Mouse (Mus musculus): ENCODE data around the gene Prkce. TPM values are rescaled to one million over a fixed set of nuclear protein-coding genes. Genes with fewer than 3 reads are reported as not detected.

The Prkce gene
- total RNA-seq, 4 experiments from 2014 or later = 11.4 to 14.5 (median 13.2) TPM

DNA sequence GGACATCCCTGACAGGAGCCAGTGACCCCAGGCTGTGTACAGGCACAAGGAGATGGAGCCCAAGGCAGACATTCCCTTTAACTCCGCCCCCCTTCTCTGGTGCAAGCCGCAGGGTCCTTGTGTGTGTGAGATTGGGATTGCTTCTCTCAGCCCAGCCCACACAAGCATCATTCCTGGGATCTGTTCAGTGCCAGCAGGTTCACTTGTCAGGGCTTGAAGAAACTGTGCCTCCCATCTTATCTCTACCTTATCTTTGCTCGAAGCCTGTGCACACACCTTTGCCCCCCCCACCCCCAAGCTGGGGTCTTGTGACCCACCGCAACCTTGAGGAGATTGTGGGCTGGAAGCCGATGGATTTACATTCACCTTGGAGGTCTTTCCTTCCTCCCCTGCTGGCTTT, 508.8 kb downstream of the Prkce start:
- DNase-seq (ENCODE audit: low spot score in 2 of 2) = no peak

DNA sequence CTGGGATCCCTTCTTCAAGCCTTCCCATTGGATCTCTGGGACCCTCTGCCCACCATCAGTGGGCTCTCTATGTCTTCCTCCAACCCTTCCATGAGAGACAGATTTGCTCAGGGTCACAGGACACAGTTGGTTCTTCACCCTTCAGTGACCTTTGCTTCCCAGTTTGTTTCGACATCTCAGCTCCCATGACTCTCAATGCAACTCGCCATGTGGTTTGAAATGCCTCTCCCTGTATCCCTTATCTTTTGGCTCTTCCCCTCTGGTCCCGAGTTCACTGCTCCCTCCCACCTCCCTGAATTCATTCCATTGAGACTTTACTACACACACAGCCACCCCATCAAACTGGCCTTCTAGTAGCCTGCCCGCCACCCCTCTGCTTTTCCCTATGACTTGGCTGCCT, 509.3 kb downstream of the Prkce start:
- no peak for DNase-seq (ENCODE audit: low spot score in 2 of 2)

DNA sequence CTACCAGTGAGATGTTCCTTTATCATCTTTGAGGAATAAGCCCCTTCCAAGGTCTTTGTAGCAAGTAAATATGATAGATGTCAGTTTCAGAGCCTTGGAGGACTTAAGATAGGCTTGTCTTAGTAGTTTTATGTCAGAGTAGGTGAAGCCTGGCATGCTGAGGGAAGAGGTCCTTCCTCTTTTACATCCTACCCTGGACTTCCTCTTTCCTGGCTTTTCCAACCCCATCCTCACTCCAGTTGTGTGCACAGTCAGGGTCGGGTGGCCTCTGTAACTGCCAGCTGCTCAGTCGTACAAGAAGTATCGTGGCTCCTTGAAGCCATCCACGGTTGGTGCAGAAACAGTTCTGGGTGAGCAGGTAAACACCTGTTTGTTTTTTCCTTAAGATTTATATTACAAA, 517.7 kb downstream of the Prkce start:
- DNase-seq (ENCODE audit: low spot score in 2 of 2) = no peak

- DNase-seq (ENCODE audit: low spot score in 2 of 2) = no peak
Measured at GRCm38 (mm10) chr17:86687021-86687420, 519.4 kb downstream of the Prkce start.

- no peak for DNase-seq (ENCODE audit: low spot score in 2 of 2)
Measured at GRCm38 (mm10) chr17:86690871-86691390, 523.3 kb downstream of the Prkce start.

DNA sequence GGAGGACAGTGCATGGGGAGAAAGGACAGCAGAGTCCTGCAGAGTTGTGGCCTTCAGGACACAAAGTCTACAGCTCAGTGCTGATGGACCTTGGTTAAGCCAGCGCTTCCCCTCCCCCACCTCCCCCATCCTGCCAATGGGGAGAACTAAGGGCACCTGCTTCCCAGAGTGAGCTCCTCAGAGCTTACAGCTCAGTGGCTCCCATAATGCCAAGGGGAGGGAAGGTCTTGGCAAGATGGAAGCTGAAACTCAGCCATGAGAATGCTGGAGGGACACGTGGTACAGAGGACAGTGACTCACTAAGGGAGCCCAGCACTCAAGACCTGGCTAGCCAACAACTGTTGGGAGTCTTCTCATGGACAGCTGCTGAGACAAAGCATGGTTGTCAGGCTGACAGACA, 530.2 kb downstream of the Prkce start:
- peak in 1 of 2 experiments; percentile 3 for DNase-seq (ENCODE audit: low spot score in 2 of 2)

DNA sequence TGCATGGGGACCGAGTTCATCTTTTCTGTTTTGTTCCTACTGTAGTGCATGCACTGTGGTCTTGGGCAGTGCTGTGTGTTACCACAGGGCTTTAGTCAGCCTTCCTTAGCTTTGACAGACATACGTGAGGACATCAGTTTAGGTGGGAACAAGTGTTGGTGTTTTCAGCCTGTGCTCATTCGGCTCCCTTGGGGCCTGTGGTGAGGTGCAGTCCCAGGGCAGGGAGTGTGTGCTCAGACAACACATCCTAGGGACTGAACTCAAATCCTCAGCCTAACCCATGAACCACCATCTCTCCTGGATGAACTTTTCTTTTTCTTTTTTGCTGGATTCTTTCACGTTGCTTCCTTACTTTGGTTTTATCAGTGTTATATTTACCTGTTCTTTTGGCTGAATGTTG, 535.8 kb downstream of the Prkce start:
- no peak for DNase-seq (ENCODE audit: low spot score in 2 of 2)

DNA sequence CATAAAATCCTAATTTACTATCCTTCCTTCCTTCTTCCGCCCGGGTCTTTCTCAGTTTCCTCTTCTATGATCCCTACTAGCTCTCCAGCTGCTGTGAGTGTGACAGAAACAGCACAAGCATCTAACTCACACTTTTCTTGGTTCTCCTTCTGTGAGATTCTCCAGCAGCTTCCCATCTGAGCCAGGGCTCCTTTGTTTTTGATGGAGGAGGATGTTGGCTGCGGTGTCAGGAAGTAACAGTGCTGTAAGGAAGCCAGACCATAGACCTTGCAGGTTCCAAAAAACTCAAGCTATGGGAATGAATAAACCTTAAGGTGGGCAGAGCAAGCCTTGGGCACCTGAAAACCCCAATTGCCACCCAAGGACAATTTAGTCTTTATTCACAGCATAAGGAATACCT, 537.7 kb downstream of the Prkce start:
- no peak for DNase-seq (ENCODE audit: low spot score in 2 of 2)

GRCm38 (mm10) chr17:86706467-86706866, 538.9 kb downstream of the Prkce start:
- DNase-seq (ENCODE audit: low spot score in 2 of 2) = no peak

Other genes starting within 250 kb of the Prkce start
- 1 to 10 TPM; 4.7 to 5.6 (median 5.2) TPM for gene Srbd1, start 22.6 kb upstream of the Prkce start, total RNA-seq (2022)